Mouse (Mus musculus) intestine, postnatal 0 days (tissue): Measurements from ENCODE around the gene Mlip. TPM values are rescaled to one million over a fixed set of nuclear protein-coding genes. Genes with fewer than 3 reads are reported as not detected.

Experiments
- ATAC-seq: fragments of 200-750 bp; cut with Nextera tagmentation; 2 replicates; pipeline ENCODE4 v1.8.0; 2017; ENCODE audit warnings: mild to moderate bottlenecking, moderate TSS enrichment, moderate library complexity
- H3K27ac ChIP-seq: fragments of 300-500 bp; sonication (generic); 2 replicates; pipeline ENCODE4 v1.5.1; 2014; ENCODE audit warnings: mild to moderate bottlenecking, low read depth, low read length, moderate library complexity
- H3K27me3 ChIP-seq: fragments of 300-500 bp; sonication (generic); replicated peaks from 2 replicates; pipeline ENCODE4 v1.6.1; 2014; ENCODE audit warnings: low read length, mixed read lengths; ENCODE audit not compliant: control insufficient read depth, insufficient read depth
- H3K36me3 ChIP-seq: fragments of 300-500 bp; sonication (generic); 2 replicates; pipeline ENCODE4 v1.6.1; 2014; ENCODE audit warnings: mild to moderate bottlenecking, moderate library complexity; ENCODE audit not compliant: control insufficient read depth, insufficient read depth
- H3K4me1 ChIP-seq: fragments of 300-500 bp; sonication (generic); replicated peaks from 2 replicates; pipeline ENCODE4 v1.6.1; 2014; ENCODE audit warnings: antibody characterized with exemption, low read length, mixed read lengths; ENCODE audit not compliant: control insufficient read depth, insufficient read depth
- H3K4me2 ChIP-seq: fragments of 300-500 bp; sonication (generic); replicated peaks from 2 replicates; pipeline ENCODE4 v1.6.1; 2014; ENCODE audit warnings: low read depth, mild to moderate bottlenecking, moderate library complexity
- H3K4me3 ChIP-seq: fragments of 300-500 bp; sonication (generic); 2 replicates; pipeline ENCODE4 v1.5.1; 2014; ENCODE audit warnings: low read depth, low read length
- H3K9ac ChIP-seq: fragments of 300-500 bp; sonication (generic); 2 replicates; pipeline ENCODE4 v1.6.1; 2014; ENCODE audit warnings: mild to moderate bottlenecking, low read depth, low read length
- H3K9me3 ChIP-seq: fragments of 300-500 bp; sonication (generic); 2 replicates; pipeline ENCODE4 v1.6.1; 2016; ENCODE audit warnings: mixed run types; ENCODE audit not compliant: control insufficient read depth
- CTCF ChIP-seq: sonication (generic); IDR thresholded peaks from 2 replicates; pipeline ENCODE4 v1.5.1; 2016; ENCODE audit warnings: low read depth, mild to moderate bottlenecking, control low read depth, antibody characterized with exemption, moderate library complexity
- WGBS: fragments of 180-500 bp; shearing (Covaris S2); extraction: QIAGEN DNeasy Blood & Tissue Kit; methylation state at CpG from one replicate; pipeline ENCODE4 v1.1.7; 2014; 5-methylcytosine and 5-hydroxymethylcytosine counted together
- polyA plus RNA-seq: library from polyadenylated mRNA; unstranded; fragments of >200 nt; fragmentation: Nextera tagmentation; extraction: Ambion mirVana; gene quantifications from 2 replicates; pipeline ENCODE4 v1.2.1, GENCODE M21; 2015

The Mlip gene
- polyA plus RNA-seq, 1 experiment from 2014 or later = 0.52 TPM

- H3K27ac ChIP-seq = no peak overlapping the region
- ATAC-seq = no peak
- H3K9me3 ChIP-seq = no peaks in the 10 kb centered on the region
- no peak overlapping the region; the same call in 1 of the 2 replicates for H3K4me2 ChIP-seq
- 78% methylated on average over 7 of the region's 7 CpGs for WGBS
- H3K27me3 ChIP-seq = no peaks in the 10 kb centered on the region
- no peak overlapping the region for H3K4me3 ChIP-seq
- no peak for TF ChIP-seq CTCF
- H3K9ac ChIP-seq = no peak overlapping the region
- no peaks in the 10 kb centered on the region for H3K36me3 ChIP-seq
- H3K4me1 ChIP-seq = no peaks in the 10 kb centered on the region
Measured at GRCm38 (mm10) chr9:77339571-77340148, 13.1 kb downstream of the Mlip start.

GRCm38 (mm10) chr9:77335370-77335769 is 17.4 kb downstream of the Mlip start:
- no peak for TF ChIP-seq CTCF

GRCm38 (mm10) chr9:77318346-77318745 is 34.4 kb downstream of the Mlip start:
- ATAC-seq = no peak
- Histone ChIP-seq H3K4me3 (no peak overlapping the region), H3K4me2 (no peak overlapping the region), H3K27ac (no peak overlapping the region), H3K4me1 (no peaks in the 10 kb centered on the region), H3K36me3 (no peaks in the 10 kb centered on the region), H3K9me3 (no peaks in the 10 kb centered on the region), H3K27me3 (no peaks in the 10 kb centered on the region), H3K9ac (no peak overlapping the region)
- TF ChIP-seq CTCF = no peak
- 89% methylated on average over 3 of the region's 3 CpGs for WGBS

More at GRCm38 (mm10) chr9:77335370-77335769, 17.4 kb downstream of the Mlip start:
- Histone ChIP-seq H3K27me3 (no peaks in the 10 kb centered on the region), H3K4me1 (no peaks in the 10 kb centered on the region), H3K27ac (no peak overlapping the region), H3K9me3 (no peaks in the 10 kb centered on the region), H3K36me3 (no peaks in the 10 kb centered on the region), H3K9ac (no peak overlapping the region), H3K4me3 (no peak overlapping the region), H3K4me2 (no peak overlapping the region)
- no peak for ATAC-seq
- WGBS = 77% methylated on average over 3 of the region's 3 CpGs

- Histone ChIP-seq H3K9me3 (no peaks in the 10 kb centered on the region), H3K27me3 (no peaks in the 10 kb centered on the region), H3K27ac (no peak overlapping the region), H3K4me3 (no peak overlapping the region), H3K4me1 (no peaks in the 10 kb centered on the region), H3K9ac (no peak overlapping the region), H3K36me3 (no peaks in the 10 kb centered on the region), H3K4me2 (no peak overlapping the region)
- WGBS = 74% methylated on average over 6 of the region's 6 CpGs
- no peak for ATAC-seq
- no peak for TF ChIP-seq CTCF
Measured at GRCm38 (mm10) chr9:77310548-77310947, 42.2 kb downstream of the Mlip start.

- no peaks in the 10 kb centered on the region for H3K36me3 ChIP-seq
- no peak for TF ChIP-seq CTCF
- no peak overlapping the region for H3K4me2 ChIP-seq
- H3K4me1 ChIP-seq = no peaks in the 10 kb centered on the region
- WGBS = 71% methylated on average over 2 of the region's 2 CpGs
- no peak overlapping the region for H3K4me3 ChIP-seq
- H3K9me3 ChIP-seq = no peaks in the 10 kb centered on the region
- no peak overlapping the region for H3K27ac ChIP-seq
- no peak for ATAC-seq
- no peak overlapping the region for H3K9ac ChIP-seq
- H3K27me3 ChIP-seq = no peaks in the 10 kb centered on the region
Measured at GRCm38 (mm10) chr9:77305417-77305816, 47.4 kb downstream of the Mlip start.

GRCm38 (mm10) chr9:77302340-77302739 is 50.4 kb downstream of the Mlip start:
- TF ChIP-seq CTCF = no peak
- H3K36me3 ChIP-seq = no peaks in the 10 kb centered on the region
- no peaks in the 10 kb centered on the region for H3K9me3 ChIP-seq
- H3K4me2 ChIP-seq = no peak overlapping the region
- H3K27ac ChIP-seq = no peak overlapping the region
- no peak overlapping the region for H3K4me3 ChIP-seq
- no peaks in the 10 kb centered on the region for H3K27me3 ChIP-seq
- no peak for ATAC-seq
- no peak overlapping the region for H3K9ac ChIP-seq
- 79% methylated on average over 8 of the region's 8 CpGs for WGBS
- no peaks in the 10 kb centered on the region for H3K4me1 ChIP-seq

- H3K4me2 ChIP-seq = no peak overlapping the region
- H3K4me1 ChIP-seq = no peaks in the 10 kb centered on the region
- H3K4me3 ChIP-seq = no peak overlapping the region
- no peaks in the 10 kb centered on the region for H3K27me3 ChIP-seq
- no peak overlapping the region for H3K9ac ChIP-seq
- no peak for TF ChIP-seq CTCF
- no peaks in the 10 kb centered on the region for H3K36me3 ChIP-seq
- H3K27ac ChIP-seq = no peak overlapping the region
- H3K9me3 ChIP-seq = no peaks in the 10 kb centered on the region
- WGBS = 88% methylated on average over 5 of the region's 5 CpGs
- no peak for ATAC-seq
Measured at GRCm38 (mm10) chr9:77287958-77288357, 64.8 kb downstream of the Mlip start.
